Mouse (Mus musculus) limb, embryonic 11.5 days (tissue): ENCODE measurements around the gene Slc25a23. TPM values are rescaled to one million over a fixed set of nuclear protein-coding genes. Genes with fewer than 3 reads are reported as not detected.
A peak's percentile ranks its signal among the peaks of the same experiment; 100 is the strongest.

Source experiments
- ATAC-seq: fragments of 200-750 bp; cut with Nextera tagmentation; 2 replicates; pipeline ENCODE4 v1.8.0; 2017; ENCODE audit warnings: low read depth; ENCODE audit not compliant: insufficient number of reproducible peaks, low FRiP score, low TSS enrichment
- DNase-seq: peaks from one replicate; pipeline ENCODE4 v3.0.0-alpha.2; 2015; ENCODE audit warnings: low spot score
- H3K27ac ChIP-seq: fragments of 300-500 bp; sonication (generic); replicated peaks from 2 replicates; pipeline ENCODE4 v1.5.1; 2014; ENCODE audit warnings: low read depth, mild to moderate bottlenecking, low read length
- H3K27me3 ChIP-seq: fragments of 300-500 bp; sonication (generic); 2 replicates; pipeline ENCODE4 v1.6.1; 2014; ENCODE audit warnings: mild to moderate bottlenecking, low read length, mixed read lengths; ENCODE audit not compliant: control insufficient read depth, insufficient read depth
- H3K36me3 ChIP-seq: fragments of 300-500 bp; sonication (generic); 2 replicates; pipeline ENCODE4 v1.6.1; 2014; ENCODE audit warnings: mild to moderate bottlenecking, low read length, moderate library complexity, mixed read lengths; ENCODE audit not compliant: control insufficient read depth, insufficient read depth
- H3K4me1 ChIP-seq: fragments of 300-500 bp; sonication (generic); 2 replicates; pipeline ENCODE4 v1.6.1; 2014; ENCODE audit warnings: low read length, mixed read lengths; ENCODE audit not compliant: control insufficient read depth, insufficient read depth
- H3K4me2 ChIP-seq: fragments of 300-500 bp; sonication (generic); 2 replicates; pipeline ENCODE4 v1.6.1; 2014; ENCODE audit warnings: low read depth, mild to moderate bottlenecking, moderate library complexity; ENCODE audit not compliant: severe bottlenecking
- H3K4me3 ChIP-seq: fragments of 300-500 bp; sonication (generic); 2 replicates; pipeline ENCODE4 v1.5.1; 2014; ENCODE audit warnings: low read depth, low read length
- H3K9ac ChIP-seq: fragments of 300-500 bp; sonication (generic); 2 replicates; pipeline ENCODE4 v1.6.1; 2014; ENCODE audit warnings: mild to moderate bottlenecking, low read length
- H3K9me3 ChIP-seq: fragments of 300-500 bp; sonication (generic); 2 replicates; pipeline ENCODE4 v1.6.1; 2016; ENCODE audit warnings: low read length; ENCODE audit not compliant: control insufficient read depth
- WGBS: fragments of 180-500 bp; shearing (Covaris S2); extraction: QIAGEN DNeasy Blood & Tissue Kit; methylation state at CpG from one replicate; pipeline ENCODE4 v1.1.7; 2014; 5-methylcytosine and 5-hydroxymethylcytosine counted together
- polyA plus RNA-seq: library from polyadenylated mRNA; unstranded; fragments of >200 nt; fragmentation: Nextera tagmentation; extraction: Ambion mirVana; gene quantifications from 2 replicates; pipeline ENCODE4 v1.2.1, GENCODE M21; 2014

The Slc25a23 gene
- polyA plus RNA-seq, 1 experiment from 2014 or later: 4.5 TPM

DNA sequence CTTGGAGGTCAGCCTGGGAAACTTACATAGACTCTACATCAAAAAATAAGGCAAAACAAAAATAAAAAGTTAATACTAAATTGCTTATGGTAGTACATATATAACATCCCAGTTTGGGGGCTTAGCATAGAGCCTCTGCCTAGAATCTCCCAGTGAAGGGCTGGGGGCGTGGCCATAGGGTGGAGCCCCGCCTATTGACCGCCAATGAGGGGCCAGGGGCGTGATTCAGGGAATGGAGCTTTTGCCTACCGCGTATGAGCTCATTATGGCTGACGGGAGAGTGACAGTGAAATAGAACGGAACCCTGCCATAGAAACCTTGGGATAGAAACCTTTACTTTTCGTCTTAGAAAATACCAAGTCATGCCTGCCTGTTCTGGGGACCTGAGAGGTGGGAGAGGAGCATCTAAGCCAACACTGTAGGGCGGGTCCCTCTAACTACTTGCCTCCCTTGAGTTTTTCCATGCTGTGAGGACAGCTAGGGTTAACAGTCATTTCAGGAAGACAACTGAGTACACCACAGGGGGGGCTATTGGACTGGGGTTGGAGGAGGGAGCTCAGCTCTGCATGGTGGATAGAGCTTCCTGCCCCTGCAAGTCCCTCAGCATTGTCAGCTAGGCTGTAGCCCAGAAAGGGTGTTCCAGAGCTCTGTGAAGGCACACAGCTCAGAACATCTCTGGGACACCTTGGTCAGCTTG lies 40.1 kb upstream of the Slc25a23 start:
- 0 out of 2 replicates have a peak, but pooled peaks cover 2% of the 10 kb centered on the region for H3K27me3 ChIP-seq
- DNase-seq: peak; percentile 33

DNA sequence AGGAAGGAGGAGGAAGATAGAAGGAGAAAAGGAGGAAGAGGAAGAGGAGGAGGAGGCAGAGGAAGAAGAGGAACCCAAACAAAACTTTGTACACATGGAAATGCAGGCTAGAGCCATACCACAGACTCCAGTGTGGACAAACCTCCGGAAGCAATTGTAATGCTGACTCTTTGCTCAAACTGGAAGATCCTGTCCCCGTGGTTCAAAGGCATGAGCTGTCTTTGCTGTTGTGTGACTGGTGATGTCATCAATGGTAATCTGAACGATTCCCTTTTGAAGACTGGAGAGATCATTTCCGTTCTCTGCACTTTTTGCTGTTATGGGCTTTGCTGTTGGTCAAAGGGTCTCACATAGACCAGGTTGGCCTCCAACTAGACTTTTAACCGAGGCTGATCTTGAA lies 38.7 kb upstream of the Slc25a23 start:
- H3K27me3 ChIP-seq: 0 out of 2 replicates have a peak, but pooled peaks cover 2% of the 10 kb centered on the region
- no peaks in the 10 kb centered on the region for H3K4me1 ChIP-seq
- no peaks in the 10 kb centered on the region for H3K36me3 ChIP-seq
- WGBS: 79% methylated on average over 5 of the region's 5 CpGs
- H3K9ac ChIP-seq: no peak overlapping the region
- H3K27ac ChIP-seq: no peak overlapping the region
- ATAC-seq (no peak), DNase-seq (no peak)
- no peak overlapping the region for H3K4me3 ChIP-seq
- H3K4me2 ChIP-seq: no peak overlapping the region
- H3K9me3 ChIP-seq: no peaks in the 10 kb centered on the region

More for the DNA sequence above, 40.1 kb upstream of the Slc25a23 start:
- Histone ChIP-seq H3K4me3 (no peak overlapping the region), H3K9ac (no peak overlapping the region), H3K27ac (no peak overlapping the region), H3K9me3 (no peaks in the 10 kb centered on the region), H3K4me1 (0 out of 2 replicates have a peak, but pooled peaks cover 2% of the 10 kb centered on the region), H3K36me3 (no peaks in the 10 kb centered on the region), H3K4me2 (no peak overlapping the region)
- 4% methylated on average over 10 of the region's 10 CpGs for WGBS
- ATAC-seq: no peak

DNA sequence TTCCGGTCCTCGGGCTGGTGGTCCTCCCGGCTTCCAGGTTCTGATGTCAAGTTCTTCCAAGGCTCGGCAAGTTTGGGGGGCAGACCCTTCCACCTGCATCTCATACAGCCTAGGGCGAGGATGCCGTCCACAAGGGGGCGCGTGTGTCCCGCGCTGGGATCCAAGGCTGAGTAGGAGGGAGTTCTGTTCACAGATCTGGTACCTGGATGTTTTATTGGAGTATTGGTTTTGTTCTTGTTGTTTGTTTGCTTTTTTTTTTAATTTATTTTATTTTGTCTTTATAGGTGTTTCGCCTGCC lies 36.9 kb upstream of the Slc25a23 start:
- Histone ChIP-seq H3K4me2 (peak overlapping the region; percentile 21), H3K4me3 (no peak overlapping the region), H3K36me3 (no peaks in the 10 kb centered on the region), H3K9ac (no peak overlapping the region), H3K9me3 (no peaks in the 10 kb centered on the region), H3K4me1 (no peaks in the 10 kb centered on the region), H3K27ac (no peak overlapping the region), H3K27me3 (0 out of 2 replicates have a peak, but pooled peaks cover 2% of the 10 kb centered on the region)
- WGBS: 1% methylated on average over 11 of the region's 11 CpGs
- DNase-seq (peak; percentile 89), ATAC-seq (peak; percentile 82)

DNA sequence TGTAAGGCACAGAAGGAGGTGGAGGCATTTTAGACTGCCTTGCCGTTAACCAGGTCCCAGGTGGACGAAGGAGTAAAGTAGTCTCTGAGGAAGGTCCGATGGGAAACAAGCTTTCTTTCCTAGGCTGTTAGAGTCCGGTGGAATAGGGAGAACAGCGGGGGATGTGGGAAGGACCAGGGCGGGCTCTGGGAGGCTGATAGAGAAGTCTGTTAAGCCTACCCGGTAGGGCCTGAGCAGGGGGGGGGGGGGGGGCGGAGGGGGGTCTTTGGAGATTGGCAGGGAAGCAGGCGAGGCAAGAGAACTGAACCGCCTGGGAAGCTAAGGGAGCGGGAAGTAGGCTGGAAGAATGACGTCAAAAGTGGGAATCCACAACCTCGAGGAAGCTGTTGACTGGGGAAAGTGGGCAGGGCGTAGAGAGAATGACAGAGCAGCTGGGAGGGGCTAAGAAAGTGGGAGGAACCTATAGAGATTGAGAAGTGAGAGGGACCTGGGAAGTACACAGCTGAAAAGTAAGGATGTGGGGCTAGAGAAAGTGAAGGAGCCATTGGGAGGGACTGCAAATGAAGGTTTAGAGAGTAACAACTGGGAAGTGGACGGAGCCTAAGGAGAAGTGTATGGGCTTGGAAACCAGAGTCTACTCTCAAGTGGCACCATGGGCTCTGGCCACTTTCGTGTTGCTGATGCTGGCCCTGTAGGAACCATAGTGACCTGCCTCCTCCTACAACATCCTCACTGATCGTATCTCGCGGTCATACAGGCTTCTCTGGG lies 36.4 kb upstream of the Slc25a23 start:
- Histone ChIP-seq H3K9me3 (no peaks in the 10 kb centered on the region), H3K36me3 (no peaks in the 10 kb centered on the region), H3K4me1 (no peaks in the 10 kb centered on the region), H3K9ac (no peak overlapping the region), H3K27me3 (0 out of 2 replicates have a peak, but pooled peaks cover 2% of the 10 kb centered on the region), H3K27ac (no peak overlapping the region), H3K4me3 (no peak overlapping the region), H3K4me2 (peak overlapping the region; percentile 21)
- WGBS: 3% methylated on average over 18 of the region's 19 CpGs
- ATAC-seq (peak; percentile 69; the same call in 1 of the 2 replicates), DNase-seq (peak; percentile 43)

DNA sequence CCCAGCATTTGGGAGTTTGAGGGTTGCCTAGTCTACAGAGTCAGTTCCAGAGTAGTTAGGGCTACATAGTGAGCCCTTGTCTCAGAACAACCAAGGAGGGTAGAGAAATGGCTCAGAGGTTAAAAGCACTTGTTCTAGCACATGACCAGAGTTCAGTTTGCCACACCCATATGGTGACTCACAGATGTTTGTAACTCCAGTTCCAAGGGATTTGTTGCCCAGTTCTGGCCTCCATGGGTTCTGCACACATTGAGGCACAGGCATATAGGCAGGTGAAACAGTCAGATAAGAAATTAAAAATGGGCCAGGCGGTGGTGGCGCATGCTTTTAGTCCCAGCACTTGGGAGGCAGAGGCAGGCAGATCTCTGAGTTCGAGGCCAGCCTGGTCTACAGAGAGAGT lies 34.6 kb upstream of the Slc25a23 start:
- Histone ChIP-seq H3K4me3 (no peak overlapping the region), H3K27me3 (0 out of 2 replicates have a peak, but pooled peaks cover 2% of the 10 kb centered on the region), H3K9ac (no peak overlapping the region), H3K9me3 (no peaks in the 10 kb centered on the region), H3K27ac (no peak overlapping the region), H3K4me1 (no peaks in the 10 kb centered on the region), H3K36me3 (no peaks in the 10 kb centered on the region), H3K4me2 (no peak overlapping the region)
- WGBS: 90% methylated on average over 3 of the region's 3 CpGs
- no peak for DNase-seq
- ATAC-seq: no peak

DNA sequence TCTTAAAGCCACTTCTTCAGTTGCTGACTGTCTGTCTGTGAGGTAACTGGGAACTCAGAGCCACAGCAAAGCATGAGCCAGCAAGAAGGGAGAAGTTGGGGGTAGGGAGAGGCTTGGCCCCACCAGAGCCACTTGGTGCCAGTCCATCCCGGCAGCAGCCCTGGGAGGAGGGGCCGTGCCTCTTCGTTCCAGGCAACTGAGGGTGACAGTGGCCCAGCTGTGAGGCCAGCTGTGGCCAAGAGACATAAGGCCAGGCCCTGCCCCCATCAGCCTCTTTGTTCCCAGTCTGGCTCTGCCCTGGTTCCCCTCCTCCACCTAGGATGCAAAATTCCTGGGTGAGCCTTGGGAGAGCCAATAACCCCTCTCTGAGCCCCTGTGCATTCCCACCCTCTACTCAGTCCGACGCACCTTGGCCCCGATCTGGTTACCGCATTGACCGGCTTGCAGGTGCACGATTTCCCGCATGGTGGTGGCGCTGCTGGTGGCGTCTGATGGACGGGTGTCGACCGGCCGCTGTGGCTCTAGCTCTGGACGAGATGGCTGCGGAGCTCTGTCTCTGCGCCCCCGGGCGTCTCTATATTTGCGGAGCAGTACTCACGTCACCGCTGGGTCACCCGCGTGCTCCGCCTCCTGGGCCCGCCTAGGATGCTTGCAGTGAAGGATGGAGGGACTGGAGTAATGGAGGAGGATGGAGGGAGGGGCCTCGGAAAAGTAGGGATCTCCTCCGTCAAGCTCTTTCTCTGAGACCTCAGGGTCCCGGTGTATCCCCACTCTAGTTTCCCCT lies 27.6 kb upstream of the Slc25a23 start, which contains the start of gene Tubb4a:
Gene Tubb4a (minus strand): TSS at position 734 of the 784 bp plus-strand sequence.
- H3K27me3 ChIP-seq: peaks cover 19% of the 10 kb centered on the region
- ATAC-seq (no peak; the same call in 1 of the 2 replicates), DNase-seq (peak; percentile 42)
- peak within 1 kb of the TSS; percentile 51 for H3K4me2 ChIP-seq
- no peaks in the 10 kb centered on the region for H3K9me3 ChIP-seq
- WGBS: 2% methylated on average over 31 of the region's 31 CpGs
- H3K36me3 ChIP-seq: no peaks in the 10 kb centered on the region
- H3K4me1 ChIP-seq: 0 out of 2 replicates have a peak, but pooled peaks cover 2% of the 10 kb centered on the region
- no peak within 1 kb of the TSS for H3K27ac ChIP-seq
- H3K4me3 ChIP-seq: peak within 1 kb of the TSS; percentile 24
- peak within 1 kb of the TSS; percentile 47 for H3K9ac ChIP-seq

DNA sequence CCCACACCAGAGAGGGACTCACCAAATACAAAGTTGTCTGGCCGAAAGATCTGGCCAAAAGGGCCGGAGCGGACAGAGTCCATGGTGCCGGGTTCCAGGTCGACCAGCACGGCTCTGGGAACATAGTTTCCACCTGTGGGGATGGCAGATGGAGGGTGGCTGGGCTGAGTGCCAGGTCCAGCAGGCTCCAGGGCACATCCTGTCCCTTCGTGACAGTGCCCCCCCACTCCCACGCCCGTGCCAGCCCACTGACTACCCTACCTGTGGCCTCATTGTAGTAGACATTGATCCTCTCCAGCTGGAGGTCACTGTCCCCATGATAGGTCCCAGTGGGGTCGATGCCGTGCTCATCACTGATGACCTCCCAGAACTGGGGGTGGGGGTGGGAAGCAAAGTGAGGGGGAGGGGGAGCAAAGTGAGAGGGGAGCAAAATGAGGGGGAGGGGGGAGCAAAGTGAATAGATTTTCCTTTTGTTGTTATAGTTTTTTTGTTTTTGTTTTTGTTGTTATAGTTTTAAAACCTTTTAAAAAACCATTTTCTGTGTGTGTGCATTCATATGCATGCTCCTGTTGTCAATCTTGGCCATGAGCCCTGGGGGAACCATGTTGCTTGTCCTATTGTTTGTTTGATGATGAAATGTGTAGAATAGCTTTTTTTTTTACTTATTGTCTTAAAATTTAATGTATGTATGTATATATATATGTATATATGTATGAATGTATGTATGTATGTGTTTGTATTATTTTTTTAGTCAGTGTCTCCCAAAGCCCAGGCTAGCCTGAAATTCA lies 26.5 kb upstream of the Slc25a23 start:
- ATAC-seq: no peak
- Histone ChIP-seq H3K4me2 (no peak overlapping the region), H3K27me3 (peaks cover 19% of the 10 kb centered on the region), H3K4me1 (0 out of 2 replicates have a peak, but pooled peaks cover 2% of the 10 kb centered on the region), H3K9me3 (no peaks in the 10 kb centered on the region), H3K36me3 (no peaks in the 10 kb centered on the region), H3K4me3 (no peak overlapping the region), H3K27ac (no peak overlapping the region), H3K9ac (no peak overlapping the region)
- no peak for DNase-seq
- WGBS: 89% methylated on average over 11 of the region's 11 CpGs
